Mouse (Mus musculus) embryonic fibroblast, embryonic 13.5 days (primary cell): Measurements from ENCODE around the gene Psmc3.

Experiments used
- CTCF ChIP-seq: IDR thresholded peaks from 2 replicates; pipeline ENCODE4 v1.5.1; 2011; ENCODE audit warnings: mild to moderate bottlenecking, control low read depth, low read length, moderate library complexity, borderline replicate concordance; ENCODE audit not compliant: insufficient read depth
- POLR2A ChIP-seq: IDR thresholded peaks from 2 replicates; pipeline ENCODE4 v1.6.1; 2011; ENCODE audit warnings: low read depth, mild to moderate bottlenecking, control low read depth, low read length, moderate library complexity

GRCm38 (mm10) chr2:91081775-91082695, 28.2 kb downstream of the Psmc3 start, which contains the start of gene Spi1:
- TF ChIP-seq POLR2A (no peak), CTCF (no peak)
